Mouse (Mus musculus): ENCODE measurements around the gene Mgat5. TPM values are rescaled to one million over a fixed set of nuclear protein-coding genes. Genes with fewer than 3 reads are reported as not detected.
A peak's percentile ranks its signal among the peaks of the same experiment; 100 is the strongest.

Mgat5 gene
- polyA plus RNA-seq, 2 experiments = 6.6 to 8.4 TPM

DNA sequence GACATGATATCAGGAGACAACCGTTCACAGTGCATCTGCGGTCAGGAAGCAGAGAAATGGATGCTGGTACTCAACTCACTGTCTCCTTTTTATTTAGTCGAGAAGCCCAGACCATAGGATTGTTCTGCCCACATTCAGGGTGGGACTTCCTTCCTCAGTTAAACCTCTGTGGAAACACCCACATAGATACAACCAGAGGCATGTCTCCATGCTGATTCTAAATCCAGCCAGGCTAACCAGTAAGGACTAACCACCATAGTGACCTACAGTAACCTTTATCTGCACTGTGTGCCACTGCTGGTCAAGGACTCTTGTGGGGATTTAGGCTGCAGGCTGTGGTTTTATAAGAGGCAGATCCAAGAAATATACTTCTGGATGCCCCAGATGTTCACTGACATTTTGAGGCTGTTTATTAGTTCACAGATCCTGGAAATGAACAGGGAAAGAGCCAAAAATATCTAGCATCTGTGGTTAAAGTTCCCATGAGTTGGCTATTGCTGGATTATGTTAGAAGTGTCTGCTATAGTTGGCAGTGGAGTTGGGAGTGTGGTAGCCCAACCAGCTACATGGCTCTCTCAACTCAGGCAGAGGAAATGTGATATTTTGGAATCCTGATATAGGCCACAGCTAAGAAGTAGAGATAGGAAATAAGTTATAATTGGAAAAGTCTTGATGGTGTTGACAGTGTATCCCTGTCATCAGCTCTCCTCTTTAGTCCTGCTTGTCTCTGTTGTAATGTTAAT is 143.2 kb downstream of the Mgat5 start:
- H3K9me3 ChIP-seq (ENCODE audit: control insufficient read depth, low read length) = no peaks in the 10 kb centered on the region
- no peaks in the 10 kb centered on the region; the same call in 1 of the 2 replicates for H3K36me3 ChIP-seq (ENCODE audit: control insufficient read depth, insufficient read depth, low read length)
- peaks cover 7% of the 10 kb centered on the region for H3K4me1 ChIP-seq (ENCODE audit: control insufficient read depth, insufficient read depth, low read length)
- WGBS = 95% methylated on average over 3 of the region's 3 CpGs
- TF ChIP-seq POLR2A (IDR thresholded peaks at IDR 0.05; ENCODE audit: borderline replicate concordance, extremely low read depth, insufficient read depth, insufficient read length) = no peak
- 0 out of 2 replicates have a peak overlapping the region, but pooled peaks have one; percentile 46 for H3K27ac ChIP-seq (replicated peaks; ENCODE audit: low read depth, low read length)
- no peak overlapping the region for H3K4me2 ChIP-seq (replicated peaks; ENCODE audit: low read depth, low read length, severe bottlenecking)
- H3K9ac ChIP-seq (ENCODE audit: low read depth, low read length, severe bottlenecking) = no peak overlapping the region
- no peaks in the 10 kb centered on the region for H3K27me3 ChIP-seq (ENCODE audit: control insufficient read depth, insufficient read depth, low read length)
- DNase-seq (ENCODE audit: low spot score) (peak; percentile 35), ATAC-seq (ENCODE audit: low FRiP score, low read depth) (0 out of 2 replicates have a peak, but pooled peaks have one; percentile 19)
- H3K4me3 ChIP-seq (replicated peaks; ENCODE audit: low read length) = no peak overlapping the region

DNA sequence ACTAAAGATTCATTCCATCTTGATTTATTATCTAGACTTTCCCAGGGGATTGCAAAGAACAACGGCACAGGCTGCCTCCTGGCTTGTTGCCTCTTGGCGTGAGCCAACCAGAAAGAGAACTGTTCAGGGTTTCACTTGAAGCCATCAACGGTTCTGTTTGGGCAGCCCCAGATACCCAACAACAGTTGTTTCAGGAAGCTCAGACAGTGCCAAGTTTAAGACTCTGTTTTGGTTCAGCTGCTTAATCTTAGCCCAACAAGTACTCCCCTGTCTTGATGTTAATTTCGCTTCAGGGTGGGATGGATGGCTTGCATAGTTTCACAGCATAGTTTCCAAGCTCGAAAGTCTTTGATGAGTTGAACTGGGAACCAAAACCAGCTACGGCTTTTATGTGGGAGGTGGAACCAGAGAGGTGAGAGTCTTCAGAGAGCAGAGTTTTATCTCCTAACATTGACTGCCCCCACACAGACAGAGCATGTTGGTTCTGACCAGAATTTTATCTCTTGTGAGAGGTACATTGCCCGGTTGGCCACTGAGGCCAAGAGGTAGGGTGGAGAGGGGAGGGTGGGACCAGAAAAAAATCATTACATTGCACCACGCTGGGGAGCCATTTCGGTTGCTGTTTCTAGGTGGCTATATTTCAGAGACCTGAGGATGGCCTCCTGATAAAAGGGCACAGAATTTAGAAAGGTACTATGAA is 144.0 kb downstream of the Mgat5 start:
- Histone ChIP-seq H3K27ac (replicated peaks; ENCODE audit: low read depth, low read length) (no peak overlapping the region), H3K9me3 (ENCODE audit: control insufficient read depth, low read length) (no peaks in the 10 kb centered on the region), H3K4me2 (replicated peaks; ENCODE audit: low read depth, low read length, severe bottlenecking) (no peak overlapping the region), H3K36me3 (ENCODE audit: control insufficient read depth, insufficient read depth, low read length) (no peaks in the 10 kb centered on the region; the same call in 1 of the 2 replicates), H3K4me1 (ENCODE audit: control insufficient read depth, insufficient read depth, low read length) (peaks cover 7% of the 10 kb centered on the region), H3K4me3 (replicated peaks; ENCODE audit: low read length) (no peak overlapping the region), H3K27me3 (ENCODE audit: control insufficient read depth, insufficient read depth, low read length) (no peaks in the 10 kb centered on the region), H3K9ac (ENCODE audit: low read depth, low read length, severe bottlenecking) (no peak overlapping the region)
- peak; percentile 9 for DNase-seq (ENCODE audit: low spot score)
- WGBS = 52% methylated on average over 9 of the region's 9 CpGs
- peak; percentile 30; the same call in 1 of the 2 replicates for ATAC-seq (ENCODE audit: low FRiP score, low read depth)
- no peak for TF ChIP-seq POLR2A (IDR thresholded peaks at IDR 0.05; ENCODE audit: borderline replicate concordance, extremely low read depth, insufficient read depth, insufficient read length)

DNA sequence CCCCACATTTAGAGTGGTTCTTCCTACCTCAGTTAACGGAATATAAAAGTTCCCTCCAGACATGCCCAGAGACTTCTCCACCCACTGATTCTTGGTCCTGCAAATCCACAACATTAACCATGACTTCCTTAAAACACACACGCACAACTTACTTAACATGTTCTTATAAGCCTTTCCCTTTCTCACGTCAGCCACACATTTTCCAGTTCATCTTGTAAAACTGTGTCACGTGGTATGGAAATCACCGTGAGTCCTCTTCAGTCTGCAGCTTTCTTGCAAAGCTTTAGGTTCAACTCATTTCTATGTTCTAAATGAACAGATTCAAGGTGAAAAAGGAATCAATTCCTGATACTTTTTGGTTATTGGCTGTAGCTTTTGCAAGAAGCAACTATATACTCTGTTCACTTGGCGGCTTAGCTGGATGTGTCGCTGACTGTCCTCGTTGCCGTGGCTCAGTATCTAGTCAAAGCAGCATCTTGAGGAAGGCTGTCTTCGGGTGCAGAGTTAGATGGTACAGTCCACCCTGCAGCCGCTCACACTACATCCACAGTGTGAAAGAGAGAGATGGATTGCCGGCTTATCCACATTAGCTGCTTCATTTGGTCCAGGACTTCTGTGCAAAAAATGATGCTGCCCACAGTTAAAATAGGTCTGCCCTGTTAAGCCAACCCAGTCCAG is 146.7 kb downstream of the Mgat5 start:
- no peaks in the 10 kb centered on the region for H3K36me3 ChIP-seq (ENCODE audit: control insufficient read depth, insufficient read depth, low read length)
- no peak for DNase-seq (ENCODE audit: low spot score)
- no peaks in the 10 kb centered on the region for H3K9me3 ChIP-seq (ENCODE audit: control insufficient read depth, low read length)
- no peaks in the 10 kb centered on the region for H3K27me3 ChIP-seq (ENCODE audit: control insufficient read depth, insufficient read depth, low read length)
- H3K27ac ChIP-seq (replicated peaks; ENCODE audit: low read depth, low read length) = no peak overlapping the region
- H3K4me2 ChIP-seq (replicated peaks; ENCODE audit: low read depth, low read length, severe bottlenecking) = no peak overlapping the region
- TF ChIP-seq POLR2A (IDR thresholded peaks at IDR 0.05; ENCODE audit: borderline replicate concordance, extremely low read depth, insufficient read depth, insufficient read length) = no peak
- H3K9ac ChIP-seq (ENCODE audit: low read depth, low read length, severe bottlenecking) = no peak overlapping the region
- no peak overlapping the region for H3K4me3 ChIP-seq (replicated peaks; ENCODE audit: low read length)
- WGBS = 85% methylated on average over 12 of the region's 12 CpGs
- no peak for ATAC-seq (ENCODE audit: low FRiP score, low read depth)
- H3K4me1 ChIP-seq (ENCODE audit: control insufficient read depth, insufficient read depth, low read length) = peaks cover 7% of the 10 kb centered on the region

DNA sequence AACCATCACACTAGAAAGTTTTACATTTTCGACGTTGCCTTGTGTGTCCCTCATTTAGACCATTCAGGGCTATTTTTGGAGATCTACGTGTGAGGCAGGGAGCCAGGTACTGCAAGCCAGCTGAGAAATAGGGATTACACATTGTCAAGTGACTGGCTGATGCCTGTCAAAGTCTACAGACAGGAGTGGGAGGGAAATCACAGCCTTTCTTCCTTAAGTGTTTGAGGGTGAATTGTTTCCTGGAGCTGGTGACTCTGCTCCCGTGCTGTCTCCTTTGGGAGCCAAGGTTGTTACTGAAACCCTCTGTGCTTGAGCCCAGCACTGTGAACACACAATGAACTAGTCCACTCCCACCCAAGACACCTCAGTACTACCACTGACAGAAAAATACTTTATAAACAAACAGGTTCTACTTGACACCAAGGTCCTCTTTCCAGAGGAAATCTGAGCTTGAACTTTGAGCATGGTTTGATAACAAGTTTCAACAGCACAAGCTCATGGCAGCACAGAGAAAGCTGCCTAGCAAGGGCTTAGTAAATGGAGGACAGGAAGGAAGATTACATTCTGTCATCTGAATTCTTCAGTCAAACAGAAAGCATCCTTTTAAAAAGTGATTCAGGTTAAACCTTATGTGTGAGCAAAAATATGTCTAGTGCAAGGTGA is 147.4 kb downstream of the Mgat5 start:
- no peak overlapping the region for H3K4me2 ChIP-seq (replicated peaks; ENCODE audit: low read depth, low read length, severe bottlenecking)
- no peak overlapping the region for H3K27ac ChIP-seq (replicated peaks; ENCODE audit: low read depth, low read length)
- no peaks in the 10 kb centered on the region for H3K27me3 ChIP-seq (ENCODE audit: control insufficient read depth, insufficient read depth, low read length)
- TF ChIP-seq POLR2A (IDR thresholded peaks at IDR 0.05; ENCODE audit: borderline replicate concordance, extremely low read depth, insufficient read depth, insufficient read length) = no peak
- no peaks in the 10 kb centered on the region for H3K36me3 ChIP-seq (ENCODE audit: control insufficient read depth, insufficient read depth, low read length)
- 73% methylated on average over 4 of the region's 4 CpGs for whole genome bisulfite sequencing
- ATAC-seq (ENCODE audit: low FRiP score, low read depth) (no peak), DNase-seq (ENCODE audit: low spot score) (no peak)
- H3K9ac ChIP-seq (ENCODE audit: low read depth, low read length, severe bottlenecking) = no peak overlapping the region
- H3K4me1 ChIP-seq (ENCODE audit: control insufficient read depth, insufficient read depth, low read length) = peaks cover 7% of the 10 kb centered on the region
- no peaks in the 10 kb centered on the region for H3K9me3 ChIP-seq (ENCODE audit: control insufficient read depth, low read length)
- no peak overlapping the region for H3K4me3 ChIP-seq (replicated peaks; ENCODE audit: low read length)

DNA sequence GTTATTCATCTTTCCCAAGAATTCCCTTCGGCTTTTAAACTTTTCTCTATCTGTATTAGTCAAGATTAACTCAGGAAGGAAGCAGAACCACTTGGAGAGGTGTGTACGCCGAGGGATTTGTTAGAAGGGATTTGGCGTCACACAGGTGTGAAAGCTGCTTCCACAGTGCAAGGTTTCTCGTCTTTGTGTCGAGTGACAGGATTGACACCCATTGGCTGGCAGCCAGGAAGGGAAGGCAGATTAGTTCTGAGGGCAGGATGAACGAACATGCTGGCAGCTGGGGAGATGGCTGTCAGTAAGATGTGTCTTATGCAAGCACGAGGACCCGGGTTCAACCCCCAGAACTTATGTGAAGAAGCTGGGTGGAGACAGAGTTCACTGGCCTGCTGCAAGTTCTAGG is 148.6 kb downstream of the Mgat5 start:
- Histone ChIP-seq H3K36me3 (ENCODE audit: control insufficient read depth, insufficient read depth, low read length) (no peaks in the 10 kb centered on the region), H3K4me3 (replicated peaks; ENCODE audit: low read length) (no peak overlapping the region), H3K4me2 (replicated peaks; ENCODE audit: low read depth, low read length, severe bottlenecking) (no peak overlapping the region), H3K27me3 (ENCODE audit: control insufficient read depth, insufficient read depth, low read length) (no peaks in the 10 kb centered on the region), H3K27ac (replicated peaks; ENCODE audit: low read depth, low read length) (no peak overlapping the region), H3K9me3 (ENCODE audit: control insufficient read depth, low read length) (no peaks in the 10 kb centered on the region), H3K4me1 (ENCODE audit: control insufficient read depth, insufficient read depth, low read length) (peaks cover 6% of the 10 kb centered on the region), H3K9ac (ENCODE audit: low read depth, low read length, severe bottlenecking) (no peak overlapping the region)
- ATAC-seq (ENCODE audit: low FRiP score, low read depth) (no peak), DNase-seq (ENCODE audit: low spot score) (no peak)
- WGBS = 55% methylated on average over 9 of the region's 9 CpGs
- no peak for TF ChIP-seq POLR2A (IDR thresholded peaks at IDR 0.05; ENCODE audit: borderline replicate concordance, extremely low read depth, insufficient read depth, insufficient read length)
